Mouse (Mus musculus) embryonic facial prominence, embryonic 15.5 days (tissue): ENCODE measurements at regions not wholly inside any gene's neighbourhood (a gene's known extent, or its start where the extent isn't known, plus 50 kb on each side); places are given as distances from the start of the nearest gene placed in this dataset.

Experiments
- ATAC-seq: fragments of 200-750 bp; cut with Nextera tagmentation; 2 replicates; pipeline ENCODE4 v1.8.0; 2017; ENCODE audit warnings: low read depth, moderate TSS enrichment; ENCODE audit not compliant: insufficient number of reproducible peaks, low FRiP score, low TSS enrichment
- H3K27ac ChIP-seq: fragments of 300-500 bp; sonication (generic); replicated peaks from 2 replicates; pipeline ENCODE4 v1.5.1; 2015; ENCODE audit warnings: mild to moderate bottlenecking, inconsistent platforms
- H3K27me3 ChIP-seq: fragments of 300-500 bp; sonication (generic); 2 replicates; pipeline ENCODE4 v1.6.1; 2015; ENCODE audit warnings: inconsistent platforms
- H3K36me3 ChIP-seq: fragments of 300-500 bp; sonication (generic); 2 replicates; pipeline ENCODE4 v1.6.1; 2015; ENCODE audit warnings: mild to moderate bottlenecking, inconsistent platforms
- H3K4me1 ChIP-seq: fragments of 300-500 bp; sonication (generic); 2 replicates; pipeline ENCODE4 v1.6.1; 2015; ENCODE audit warnings: inconsistent platforms
- H3K4me2 ChIP-seq: fragments of 300-500 bp; sonication (generic); replicated peaks from 2 replicates; pipeline ENCODE4 v1.6.1; 2015; ENCODE audit warnings: mild to moderate bottlenecking, inconsistent platforms
- H3K4me3 ChIP-seq: fragments of 300-500 bp; sonication (generic); replicated peaks from 2 replicates; pipeline ENCODE4 v1.5.1; 2015; ENCODE audit warnings: mild to moderate bottlenecking, inconsistent platforms
- H3K9ac ChIP-seq: fragments of 300-500 bp; sonication (generic); 2 replicates; pipeline ENCODE4 v1.6.1; 2015; ENCODE audit warnings: inconsistent platforms
- H3K9me3 ChIP-seq: fragments of 300-500 bp; sonication (generic); replicated peaks from 2 replicates; pipeline ENCODE4 v1.6.1; 2016; ENCODE audit warnings: inconsistent platforms
- WGBS: fragments of 180-500 bp; shearing (Covaris S2); methylation state at CpG from one replicate; pipeline ENCODE4 v1.1.7; 2015; 5-methylcytosine and 5-hydroxymethylcytosine counted together

DNA sequence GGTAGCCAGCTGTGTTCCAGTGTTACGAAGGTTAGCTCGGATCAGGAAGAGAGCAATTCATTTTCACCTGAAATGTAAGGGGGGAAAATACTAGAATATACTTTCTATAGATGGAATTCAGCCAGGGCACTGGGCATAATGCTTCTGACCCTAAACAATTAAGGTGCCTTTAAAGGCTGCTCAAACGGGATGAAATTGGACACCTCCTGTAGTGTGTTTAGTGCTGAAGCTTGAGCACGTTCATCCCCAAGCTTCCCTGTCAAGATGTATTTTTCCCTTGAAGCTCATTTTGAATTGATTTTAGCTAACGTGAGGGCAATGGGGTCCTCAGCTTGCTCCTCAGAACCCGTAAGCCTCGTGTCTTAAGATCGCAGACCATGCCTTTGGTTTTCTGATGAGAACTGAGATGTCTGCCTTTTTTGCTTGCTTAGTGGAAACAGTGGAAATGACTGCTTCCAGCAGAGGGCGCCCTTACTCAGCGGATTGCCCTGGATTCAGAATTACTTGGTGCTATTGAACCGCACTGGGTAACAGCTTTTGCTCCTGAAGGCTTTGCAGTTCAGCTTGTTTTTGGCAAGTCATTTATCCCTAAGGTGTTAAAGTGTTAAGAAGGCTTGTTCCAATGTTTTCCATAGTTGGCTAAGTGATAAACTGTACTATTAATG, 74.6 kb upstream of the Fermt1 start:
- H3K9ac ChIP-seq, result no peak overlapping the region
- no peaks in the 10 kb centered on the region for H3K36me3 ChIP-seq
- H3K9me3 ChIP-seq, result no peaks in the 10 kb centered on the region
- H3K27me3 ChIP-seq, result no peaks in the 10 kb centered on the region
- no peak for ATAC-seq
- no peaks in the 10 kb centered on the region for H3K4me1 ChIP-seq
- no peak overlapping the region for H3K27ac ChIP-seq
- WGBS, result 19% methylated on average over 11 of the region's 11 CpGs
- H3K4me2 ChIP-seq, result peak overlapping the region; percentile 30; the same call in 1 of the 2 replicates
- no peak overlapping the region for H3K4me3 ChIP-seq

DNA sequence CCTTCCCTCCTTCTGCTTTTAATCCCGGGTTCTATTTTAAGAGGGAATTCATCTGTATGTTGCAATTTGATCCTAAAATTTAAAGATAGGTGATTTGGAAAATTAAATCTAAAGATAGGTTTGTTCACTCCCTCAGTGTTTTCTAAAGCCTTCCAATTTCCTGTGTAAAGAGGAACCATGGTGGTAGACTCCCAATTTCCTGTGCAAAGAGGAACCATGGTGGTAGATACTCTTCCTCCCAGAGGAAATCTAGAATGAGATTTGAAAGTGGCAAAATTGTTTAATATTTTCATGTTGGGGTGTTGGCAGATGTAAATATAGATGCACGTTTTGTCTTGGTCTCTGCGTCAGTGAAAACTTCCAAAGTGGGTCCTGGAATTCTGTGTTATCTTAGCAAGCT, 75.5 kb upstream of the Fermt1 start:
- no peak for ATAC-seq
- no peak overlapping the region for H3K27ac ChIP-seq
- H3K4me1 ChIP-seq, result no peaks in the 10 kb centered on the region
- no peaks in the 10 kb centered on the region for H3K27me3 ChIP-seq
- H3K4me3 ChIP-seq, result no peak overlapping the region
- no peaks in the 10 kb centered on the region for H3K36me3 ChIP-seq
- H3K9me3 ChIP-seq, result no peaks in the 10 kb centered on the region
- WGBS, result 79% methylated on average over 3 of the region's 3 CpGs
- no peak overlapping the region for H3K9ac ChIP-seq
- no peak overlapping the region for H3K4me2 ChIP-seq

DNA sequence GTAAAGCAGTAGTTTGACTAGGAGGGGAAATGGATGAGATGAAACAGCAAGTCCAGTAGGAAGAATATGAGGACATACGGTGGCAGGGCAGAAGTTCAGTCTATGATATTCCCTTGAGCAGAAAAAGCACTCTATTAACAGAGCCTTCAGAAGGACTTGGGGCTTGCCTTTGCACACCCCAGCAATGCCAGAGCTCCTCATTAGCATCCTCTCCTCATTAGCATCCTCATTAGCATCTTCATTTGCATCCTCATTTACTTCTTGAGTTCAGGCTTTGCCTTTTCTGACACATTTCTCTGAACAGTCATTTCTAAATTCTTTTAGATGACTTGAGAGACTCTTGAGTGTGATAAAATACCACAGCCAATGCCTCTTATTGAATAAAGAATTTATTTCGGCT, 81.3 kb upstream of the Fermt1 start:
- Histone ChIP-seq H3K27ac (no peak overlapping the region), H3K36me3 (no peaks in the 10 kb centered on the region), H3K4me2 (no peak overlapping the region), H3K9ac (no peak overlapping the region), H3K4me3 (no peak overlapping the region), H3K9me3 (no peaks in the 10 kb centered on the region), H3K4me1 (no peaks in the 10 kb centered on the region), H3K27me3 (no peaks in the 10 kb centered on the region)
- WGBS, result 75% methylated on average over 2 of the region's 2 CpGs
- no peak for ATAC-seq

DNA sequence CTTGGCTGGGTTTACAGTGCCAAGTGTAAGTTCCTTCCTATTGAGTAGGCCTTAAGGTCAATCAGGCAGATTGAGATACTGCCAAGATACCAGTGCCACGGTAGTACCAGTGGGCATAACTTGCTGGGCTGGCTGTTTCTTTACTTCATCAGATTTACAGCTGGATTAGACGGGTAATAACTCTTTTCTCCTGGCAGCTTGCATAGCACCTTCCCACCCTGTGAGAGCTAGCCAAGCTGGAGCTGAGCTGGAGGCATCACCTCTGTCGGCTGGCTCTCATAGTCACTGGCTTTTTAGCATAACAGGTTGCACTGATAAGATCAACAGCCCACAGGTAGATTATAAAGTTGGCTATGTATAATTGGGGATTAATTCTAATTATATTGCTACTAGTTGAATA, 89.7 kb upstream of the Fermt1 start:
- Histone ChIP-seq H3K27me3 (no peaks in the 10 kb centered on the region), H3K9ac (no peak overlapping the region), H3K4me2 (no peak overlapping the region), H3K4me1 (no peaks in the 10 kb centered on the region), H3K9me3 (no peaks in the 10 kb centered on the region), H3K36me3 (no peaks in the 10 kb centered on the region), H3K27ac (no peak overlapping the region), H3K4me3 (no peak overlapping the region)
- 74% methylated on average over 3 of the region's 3 CpGs for WGBS
- no peak for ATAC-seq

DNA sequence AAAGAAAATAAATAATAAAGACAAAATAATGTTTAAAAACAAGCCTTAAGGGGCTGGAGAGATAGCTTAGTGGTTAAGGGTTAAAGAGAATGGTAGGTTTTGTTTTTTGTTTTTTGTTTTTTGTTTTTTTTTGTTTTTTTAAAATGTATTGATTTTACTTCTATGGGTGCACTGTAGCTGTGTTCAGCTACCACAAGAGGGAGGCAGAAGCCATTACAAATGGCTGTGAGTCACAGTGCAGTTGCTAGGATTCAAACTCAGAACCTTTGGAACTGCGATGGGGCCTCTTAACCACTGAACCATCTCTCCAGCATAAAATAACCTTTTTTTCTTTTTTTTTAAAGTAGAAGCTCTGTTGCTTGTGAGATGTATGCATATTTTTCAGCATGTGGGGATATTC, 95.0 kb upstream of the Fermt1 start:
- Histone ChIP-seq H3K9ac (no peak overlapping the region), H3K27me3 (no peaks in the 10 kb centered on the region), H3K4me1 (no peaks in the 10 kb centered on the region), H3K9me3 (no peaks in the 10 kb centered on the region), H3K36me3 (no peaks in the 10 kb centered on the region), H3K4me3 (no peak overlapping the region), H3K27ac (no peak overlapping the region), H3K4me2 (no peak overlapping the region)
- WGBS, result 90% methylated on average over 1 of the region's 1 CpGs
- no peak for ATAC-seq

DNA sequence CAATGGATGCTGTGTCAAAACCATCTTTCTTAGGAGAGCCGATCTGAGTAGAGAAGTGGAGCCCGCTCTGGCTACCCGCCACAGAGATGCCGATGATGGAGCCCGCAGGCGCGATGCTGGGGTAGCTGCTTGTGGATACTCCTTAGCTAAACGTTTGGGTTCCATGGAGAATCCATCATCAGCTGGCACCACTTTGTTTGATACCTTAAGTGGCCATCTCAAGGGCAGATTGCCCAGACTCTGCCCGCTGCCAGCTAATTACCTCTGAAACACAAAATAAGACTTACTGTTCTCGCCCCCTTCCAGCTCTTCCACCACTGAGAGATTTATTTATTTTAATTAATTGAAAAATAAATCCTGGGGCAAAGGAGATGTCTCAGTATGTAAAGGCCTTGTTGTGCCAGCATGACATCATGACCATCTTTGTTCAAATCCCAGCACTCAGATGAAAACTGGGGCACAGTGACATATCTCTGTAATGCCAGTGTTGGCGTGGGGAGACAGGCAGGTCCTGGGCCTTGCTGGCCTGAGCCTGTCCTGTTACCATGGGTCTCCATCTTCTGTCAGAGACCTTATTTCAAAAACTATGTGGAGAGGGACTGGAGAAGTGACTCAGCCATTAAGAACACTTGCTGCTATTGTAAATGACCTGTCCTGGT, 132.1 kb upstream of the Fermt1 start:
- WGBS, result 91% methylated on average over 11 of the region's 11 CpGs
- Histone ChIP-seq H3K9ac (no peak overlapping the region), H3K36me3 (no peaks in the 10 kb centered on the region), H3K9me3 (no peaks in the 10 kb centered on the region), H3K27ac (no peak overlapping the region), H3K4me3 (no peak overlapping the region), H3K4me2 (no peak overlapping the region), H3K27me3 (no peaks in the 10 kb centered on the region), H3K4me1 (no peaks in the 10 kb centered on the region)
- ATAC-seq, result no peak

DNA sequence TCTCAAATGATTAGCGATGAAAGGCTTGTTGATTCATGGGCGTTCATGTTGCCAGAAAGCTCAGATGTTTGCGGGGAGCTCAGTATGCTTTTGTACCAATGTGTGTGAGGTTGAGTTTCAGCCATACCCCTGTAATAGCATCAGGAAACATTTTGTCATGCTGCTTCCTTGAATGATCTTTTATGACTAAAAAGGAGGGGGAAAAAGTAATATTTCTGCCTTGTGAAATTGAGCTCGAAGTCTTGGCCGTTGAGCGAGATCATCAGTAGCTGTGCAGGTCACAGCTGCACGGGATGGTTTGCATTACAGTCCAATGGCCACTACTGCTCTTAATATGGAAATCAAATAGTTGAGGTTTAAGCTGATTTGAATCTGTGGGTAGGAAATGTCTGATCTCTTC, 145.3 kb upstream of the Fermt1 start:
- H3K9ac ChIP-seq, result no peak overlapping the region
- H3K4me1 ChIP-seq, result no peaks in the 10 kb centered on the region
- no peak for ATAC-seq
- H3K27ac ChIP-seq, result no peak overlapping the region
- no peaks in the 10 kb centered on the region for H3K36me3 ChIP-seq
- 36% methylated on average over 7 of the region's 7 CpGs for WGBS
- H3K27me3 ChIP-seq, result no peaks in the 10 kb centered on the region
- H3K4me2 ChIP-seq, result no peak overlapping the region
- H3K9me3 ChIP-seq, result no peaks in the 10 kb centered on the region
- no peak overlapping the region for H3K4me3 ChIP-seq

DNA sequence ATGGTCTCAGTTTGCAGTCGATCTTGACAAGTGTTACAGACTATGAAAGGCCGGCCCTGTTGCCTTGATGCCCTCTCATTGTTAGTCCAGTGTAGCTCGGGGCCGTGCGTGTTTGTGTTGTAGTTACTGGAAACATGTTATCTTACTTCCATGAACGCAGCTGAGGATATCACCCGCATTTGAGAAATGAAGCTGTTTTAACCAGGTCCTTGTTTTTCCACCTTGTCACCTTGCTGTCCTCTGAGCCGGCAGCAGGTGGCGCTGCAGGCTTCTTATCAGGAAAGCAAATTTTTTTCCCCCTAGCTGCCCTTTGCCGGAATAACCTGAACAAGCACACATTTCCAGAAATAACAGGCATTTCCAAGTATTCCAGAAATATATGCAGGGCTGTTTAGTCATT, 167.9 kb upstream of the Fermt1 start:
- no peaks in the 10 kb centered on the region for H3K4me1 ChIP-seq
- no peak overlapping the region for H3K9ac ChIP-seq

DNA sequence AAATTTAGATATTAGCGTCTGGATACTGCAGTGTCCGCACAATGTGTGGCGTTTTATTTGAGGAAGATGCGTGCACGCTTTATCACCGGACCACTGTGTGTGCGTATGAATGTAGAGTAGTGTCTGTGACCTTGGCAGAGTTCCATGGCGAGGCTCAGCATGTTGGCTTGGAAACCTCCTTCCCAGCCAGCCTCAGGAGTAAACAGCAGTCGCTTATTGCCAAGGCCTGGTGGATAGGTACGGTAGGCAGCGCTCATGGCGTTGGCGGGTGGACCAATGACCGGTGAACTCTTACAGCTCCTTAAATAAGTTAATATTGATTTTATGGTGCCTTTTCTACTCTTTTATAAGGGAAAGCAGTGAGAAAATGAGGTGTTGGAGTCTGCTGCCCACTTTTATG, 172.9 kb upstream of the Fermt1 start:
- Histone ChIP-seq H3K9ac (no peak overlapping the region), H3K9me3 (no peaks in the 10 kb centered on the region), H3K27me3 (no peaks in the 10 kb centered on the region), H3K4me3 (no peak overlapping the region), H3K27ac (no peak overlapping the region), H3K4me1 (no peaks in the 10 kb centered on the region), H3K36me3 (no peaks in the 10 kb centered on the region), H3K4me2 (no peak overlapping the region)
- no peak for ATAC-seq
- WGBS, result 95% methylated on average over 14 of the region's 14 CpGs

More for the DNA sequence above, 167.9 kb upstream of the Fermt1 start:
- Histone ChIP-seq H3K27ac (no peak overlapping the region), H3K36me3 (no peaks in the 10 kb centered on the region), H3K27me3 (no peaks in the 10 kb centered on the region), H3K9me3 (no peaks in the 10 kb centered on the region), H3K4me2 (no peak overlapping the region), H3K4me3 (no peak overlapping the region)
- 24% methylated on average over 10 of the region's 10 CpGs for WGBS
- no peak for ATAC-seq

DNA sequence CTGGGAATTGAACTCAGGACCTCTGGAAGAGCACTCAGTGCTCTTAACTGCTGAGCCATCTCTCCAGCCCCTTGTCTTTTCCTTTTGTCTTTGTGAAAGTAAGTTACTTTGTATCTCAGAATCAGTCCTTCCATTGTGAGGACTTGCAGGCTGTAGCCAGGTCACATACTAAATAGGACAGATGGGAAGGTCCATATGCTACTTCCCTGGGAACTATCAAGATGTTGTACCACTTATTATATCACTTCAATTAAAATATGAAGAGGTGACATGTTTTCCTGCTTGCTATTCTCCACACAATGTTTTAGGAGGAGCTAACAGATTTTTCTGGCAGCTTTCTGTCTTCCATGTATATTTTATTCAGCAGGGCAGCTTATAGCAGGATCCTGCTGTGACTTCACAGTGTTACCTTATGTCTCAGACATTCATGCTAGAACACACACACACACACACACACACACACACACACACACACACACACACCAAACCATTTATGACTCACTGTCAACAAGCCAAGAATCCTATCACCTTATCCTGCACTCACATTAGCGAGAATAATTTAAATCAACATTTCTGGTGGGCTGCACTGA, 179.6 kb upstream of the Fermt1 start:
- no peak overlapping the region for H3K27ac ChIP-seq
- no peak overlapping the region for H3K4me3 ChIP-seq
- no peaks in the 10 kb centered on the region for H3K4me1 ChIP-seq
- no peaks in the 10 kb centered on the region for H3K9me3 ChIP-seq
- no peak overlapping the region for H3K4me2 ChIP-seq
- no peaks in the 10 kb centered on the region for H3K36me3 ChIP-seq
- H3K9ac ChIP-seq, result no peak overlapping the region
- no peak for ATAC-seq
- WGBS, result 57% methylated on average over 1 of the region's 1 CpGs
- no peaks in the 10 kb centered on the region for H3K27me3 ChIP-seq

DNA sequence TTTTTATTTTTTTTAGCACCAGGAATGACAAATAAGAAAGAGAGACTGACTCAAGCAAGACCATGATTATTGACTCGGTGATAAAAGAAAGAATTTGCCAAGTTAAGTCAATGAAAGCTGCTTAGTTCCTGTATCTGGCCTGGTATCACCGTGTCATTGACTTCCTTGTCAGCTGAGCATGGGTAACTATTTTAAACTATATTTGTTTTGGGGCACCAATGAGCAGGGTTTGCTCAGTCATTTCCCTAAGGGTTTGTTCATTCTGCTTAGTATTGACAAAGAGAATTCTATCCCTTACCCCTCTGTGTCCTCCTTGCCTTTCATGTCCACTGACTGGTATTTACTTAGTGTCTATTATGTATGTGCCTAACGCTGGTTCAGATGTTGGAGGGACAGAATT, 189.2 kb upstream of the Fermt1 start:
- no peak overlapping the region for H3K9ac ChIP-seq
- no peak overlapping the region for H3K4me2 ChIP-seq
- no peak overlapping the region for H3K4me3 ChIP-seq
- H3K27me3 ChIP-seq, result no peaks in the 10 kb centered on the region
- H3K36me3 ChIP-seq, result no peaks in the 10 kb centered on the region
- H3K4me1 ChIP-seq, result no peaks in the 10 kb centered on the region
- no peak for ATAC-seq
- H3K9me3 ChIP-seq, result no peaks in the 10 kb centered on the region
- H3K27ac ChIP-seq, result no peak overlapping the region
- 59% methylated on average over 3 of the region's 3 CpGs for WGBS

DNA sequence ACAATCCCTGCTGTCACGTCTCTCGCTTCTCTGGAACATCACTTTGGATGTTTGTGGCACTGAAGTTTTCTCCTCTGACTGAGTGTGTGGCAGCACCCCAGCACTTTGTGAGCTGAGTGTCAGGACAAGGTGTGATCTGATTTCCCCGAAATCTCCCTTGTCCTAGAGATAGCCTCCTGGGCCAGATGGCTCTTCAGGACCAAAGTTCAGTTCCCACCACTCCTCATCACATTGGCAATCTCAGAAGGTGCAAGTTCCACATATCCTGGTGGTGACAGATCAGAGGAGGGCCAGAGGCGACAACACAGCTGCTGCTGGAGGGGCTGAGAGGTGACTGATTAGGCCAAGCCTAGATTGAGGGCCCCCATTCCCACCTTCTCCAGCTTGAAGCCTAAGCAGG, 193.2 kb upstream of the Fermt1 start:
- no peak overlapping the region for H3K9ac ChIP-seq
- H3K9me3 ChIP-seq, result no peaks in the 10 kb centered on the region
- WGBS, result 85% methylated on average over 4 of the region's 4 CpGs
- no peaks in the 10 kb centered on the region for H3K36me3 ChIP-seq
- no peak overlapping the region for H3K4me3 ChIP-seq
- no peak overlapping the region for H3K4me2 ChIP-seq
- no peaks in the 10 kb centered on the region for H3K4me1 ChIP-seq
- H3K27me3 ChIP-seq, result no peaks in the 10 kb centered on the region
- no peak for ATAC-seq
- no peak overlapping the region for H3K27ac ChIP-seq
